Mouse (Mus musculus) heart, embryonic 12.5 days (tissue): ENCODE measurements around the gene Gipc3. TPM values are rescaled to one million over a fixed set of nuclear protein-coding genes. Genes with fewer than 3 reads are reported as not detected.

ENCODE experiments used
- ATAC-seq: fragments of 200-750 bp; cut with Nextera tagmentation; 2 replicates; pipeline ENCODE4 v1.8.0; 2017; ENCODE audit warnings: moderate TSS enrichment, moderate library complexity; ENCODE audit not compliant: insufficient number of reproducible peaks, low FRiP score
- H3K27ac ChIP-seq: fragments of 300-500 bp; sonication (generic); 2 replicates; pipeline ENCODE4 v1.5.1; 2016; ENCODE audit warnings: mild to moderate bottlenecking, moderate library complexity; ENCODE audit not compliant: poor library complexity, severe bottlenecking
- H3K27me3 ChIP-seq: fragments of 300-500 bp; sonication (generic); replicated peaks from 2 replicates; pipeline ENCODE4 v1.6.1; 2016; ENCODE audit warnings: mild to moderate bottlenecking, moderate library complexity
- H3K36me3 ChIP-seq: fragments of 300-500 bp; sonication (generic); 2 replicates; pipeline ENCODE4 v1.6.1; 2016; ENCODE audit warnings: mild to moderate bottlenecking, moderate library complexity
- H3K4me1 ChIP-seq: fragments of 300-500 bp; sonication (generic); replicated peaks from 2 replicates; pipeline ENCODE4 v1.6.1; 2016; ENCODE audit warnings: mild to moderate bottlenecking
- H3K4me2 ChIP-seq: fragments of 300-500 bp; sonication (generic); 2 replicates; pipeline ENCODE4 v1.6.1; 2016; ENCODE audit warnings: mild to moderate bottlenecking, moderate library complexity
- H3K4me3 ChIP-seq: fragments of 300-500 bp; sonication (generic); 2 replicates; pipeline ENCODE4 v1.5.1; 2016; ENCODE audit warnings: mild to moderate bottlenecking
- H3K9ac ChIP-seq: fragments of 300-500 bp; sonication (generic); 2 replicates; pipeline ENCODE4 v1.6.1; 2016; ENCODE audit warnings: mild to moderate bottlenecking, moderate library complexity
- H3K9me3 ChIP-seq: fragments of 300-500 bp; sonication (generic); replicated peaks from 2 replicates; pipeline ENCODE4 v1.6.1; 2016; ENCODE audit warnings: mild to moderate bottlenecking, moderate library complexity
- WGBS: fragments of 180-500 bp; shearing (Covaris S2); methylation state at CpG from one replicate; pipeline ENCODE4 v1.1.7; 2016; 5-methylcytosine and 5-hydroxymethylcytosine counted together
- polyA plus RNA-seq: library from polyadenylated mRNA; unstranded; fragments of >200 nt; fragmentation: Nextera tagmentation; extraction: Ambion mirVana; gene quantifications from 2 replicates; pipeline ENCODE4 v1.2.1, GENCODE M21; 2016

Gene Gipc3
- not detected in 2 replicates for polyA plus RNA-seq

- Histone ChIP-seq H3K9ac (peak within 1 kb of the TSS; percentile 74), H3K27ac (no peak within 1 kb of the TSS), H3K27me3 (peaks cover 51% of the 10 kb centered on the region), H3K4me1 (peaks cover 32% of the 10 kb centered on the region), H3K4me3 (peak within 1 kb of the TSS; percentile 55), H3K9me3 (no peaks in the 10 kb centered on the region), H3K4me2 (peak within 1 kb of the TSS; percentile 88), H3K36me3 (peaks cover 19% of the 10 kb centered on the region)
- WGBS = 8% methylated on average over 38 of the region's 67 CpGs
- no peak for ATAC-seq
Observed at GRCm38 (mm10) chr10:81342686-81343505, at the start of gene Gipc3. Gipc3 (minus strand) TSS chr10:81343266.

GRCm38 (mm10) chr10:81392781-81393185 lies 49.7 kb upstream of the Gipc3 start, which contains the start of gene Smim24:
Smim24 (plus strand) TSS chr10:81393051.
- H3K4me3 ChIP-seq = peak within 1 kb of the TSS; percentile 40
- peak within 1 kb of the TSS; percentile 74 for H3K4me2 ChIP-seq
- H3K4me1 ChIP-seq = peaks cover 33% of the 10 kb centered on the region
- no peaks in the 10 kb centered on the region for H3K9me3 ChIP-seq
- 49% methylated on average over 14 of the region's 14 CpGs for WGBS
- peak within 1 kb of the TSS; percentile 56; the same call in 1 of the 2 replicates for H3K27ac ChIP-seq
- ATAC-seq = no peak
- H3K36me3 ChIP-seq = peaks cover 21% of the 10 kb centered on the region
- H3K27me3 ChIP-seq = no peaks in the 10 kb centered on the region
- H3K9ac ChIP-seq = peak within 1 kb of the TSS; percentile 66

GRCm38 (mm10) chr10:81392270-81392669 lies 49.2 kb upstream of the Gipc3 start:
- 77% methylated on average over 6 of the region's 6 CpGs for WGBS
- Histone ChIP-seq H3K9ac (no peak overlapping the region), H3K27me3 (no peaks in the 10 kb centered on the region), H3K36me3 (peaks cover 21% of the 10 kb centered on the region), H3K4me3 (no peak overlapping the region), H3K4me2 (no peak overlapping the region), H3K27ac (no peak overlapping the region), H3K4me1 (peaks cover 33% of the 10 kb centered on the region), H3K9me3 (no peaks in the 10 kb centered on the region)
- ATAC-seq = no peak

DNA sequence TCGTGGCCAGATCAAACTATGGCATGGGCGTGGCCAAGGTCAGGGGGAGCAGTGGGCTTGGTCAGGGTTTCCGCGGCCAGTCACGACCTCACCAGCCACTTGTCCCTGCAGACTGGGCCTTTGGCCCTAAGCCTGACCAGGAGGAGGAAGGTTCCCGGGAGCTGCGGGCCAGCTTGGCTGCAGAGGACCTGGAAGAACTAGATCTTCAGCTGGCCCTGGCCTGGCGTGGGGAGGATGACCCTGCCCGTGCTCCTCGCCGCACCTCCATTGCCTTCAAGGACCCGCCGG lies 47.6 kb upstream of the Gipc3 start:
- Histone ChIP-seq H3K27me3 (no peaks in the 10 kb centered on the region), H3K4me3 (no peak overlapping the region), H3K9me3 (no peaks in the 10 kb centered on the region), H3K27ac (no peak overlapping the region), H3K36me3 (peaks cover 34% of the 10 kb centered on the region), H3K4me2 (no peak overlapping the region), H3K4me1 (peaks cover 37% of the 10 kb centered on the region), H3K9ac (0 out of 2 replicates have a peak overlapping the region, but pooled peaks have one; percentile 52)
- 84% methylated on average over 13 of the region's 13 CpGs for WGBS
- no peak for ATAC-seq

DNA sequence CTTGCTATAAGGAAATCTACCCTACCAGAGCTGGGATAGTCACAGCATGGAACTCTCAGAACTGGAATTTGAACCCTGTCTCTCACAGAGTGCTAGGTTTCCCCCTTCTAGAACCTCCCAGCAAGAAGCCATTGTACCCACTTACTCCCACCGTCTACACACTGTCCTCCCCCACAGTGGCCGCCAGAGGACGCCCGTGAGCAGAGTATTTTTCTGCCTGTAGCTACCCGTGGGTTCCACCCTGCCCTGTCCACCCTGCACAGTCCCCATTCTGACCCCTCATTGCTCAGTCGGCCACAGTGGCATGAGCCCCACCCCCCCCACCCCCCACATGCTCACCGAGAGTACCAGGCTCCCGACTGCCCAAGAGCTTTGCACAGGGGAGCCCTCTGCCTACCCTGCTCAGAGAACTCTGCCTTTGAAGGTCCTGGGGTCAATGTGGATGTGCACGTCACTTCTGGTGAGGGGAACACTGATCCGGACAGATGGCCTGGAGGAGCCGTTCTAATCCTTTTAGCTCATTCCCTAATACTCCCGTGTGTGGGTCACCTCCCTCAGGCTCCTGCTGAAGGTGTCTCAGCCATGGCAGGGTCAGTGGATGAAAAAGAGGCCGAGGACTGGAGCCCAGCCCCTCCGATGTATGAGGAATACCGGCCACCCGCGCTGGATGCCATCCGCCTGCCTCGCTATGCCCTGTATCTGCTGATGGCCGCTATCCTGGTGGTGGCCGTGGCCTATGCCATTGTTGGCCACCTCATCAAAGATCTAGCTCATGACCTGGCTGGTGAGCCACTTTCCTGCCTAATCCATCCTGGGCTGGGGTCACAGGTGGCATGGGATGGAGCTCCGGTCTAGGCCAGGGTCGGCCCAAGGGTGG lies 47.0 kb upstream of the Gipc3 start:
- Histone ChIP-seq H3K9ac (peak overlapping the region; percentile 52), H3K36me3 (peaks cover 34% of the 10 kb centered on the region), H3K4me1 (peaks cover 43% of the 10 kb centered on the region), H3K27ac (peak overlapping the region; percentile 47; the same call in 1 of the 2 replicates), H3K4me2 (no peak overlapping the region), H3K27me3 (no peaks in the 10 kb centered on the region), H3K4me3 (no peak overlapping the region), H3K9me3 (no peaks in the 10 kb centered on the region)
- ATAC-seq = peak; percentile 46
- 58% methylated on average over 23 of the region's 23 CpGs for WGBS

DNA sequence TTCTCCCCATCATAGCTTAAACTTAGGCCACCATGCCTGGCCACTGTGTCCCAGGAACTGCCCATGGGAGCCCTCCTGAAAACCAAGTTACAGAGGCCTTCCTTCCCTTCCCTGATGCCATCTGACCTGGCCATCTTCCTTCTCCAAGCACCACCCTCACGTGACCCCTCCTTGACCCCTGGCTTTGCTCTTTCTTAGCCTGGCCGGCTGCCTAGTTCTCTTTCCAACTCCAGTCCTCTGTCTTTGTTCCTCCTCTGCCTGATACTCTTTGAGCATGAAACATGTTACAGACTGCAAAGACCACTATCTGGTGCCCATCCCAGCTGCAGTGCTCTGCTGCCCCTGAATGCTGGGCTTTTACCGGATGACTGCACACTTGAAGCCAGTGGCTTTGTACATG lies 46.3 kb upstream of the Gipc3 start:
- peak overlapping the region; percentile 47; the same call in 1 of the 2 replicates for H3K27ac ChIP-seq
- H3K4me2 ChIP-seq = no peak overlapping the region
- H3K27me3 ChIP-seq = no peaks in the 10 kb centered on the region
- no peak overlapping the region for H3K4me3 ChIP-seq
- H3K36me3 ChIP-seq = peaks cover 34% of the 10 kb centered on the region
- no peak for ATAC-seq
- no peaks in the 10 kb centered on the region for H3K9me3 ChIP-seq
- peaks cover 46% of the 10 kb centered on the region for H3K4me1 ChIP-seq
- 53% methylated on average over 3 of the region's 3 CpGs for WGBS
- peak overlapping the region; percentile 52; the same call in 1 of the 2 replicates for H3K9ac ChIP-seq

- no peak within 1 kb of the TSS for H3K4me2 ChIP-seq
- ATAC-seq = no peak
- H3K27ac ChIP-seq = peak within 1 kb of the TSS; percentile 47; the same call in 1 of the 2 replicates
- no peak within 1 kb of the TSS for H3K4me3 ChIP-seq
- no peaks in the 10 kb centered on the region for H3K9me3 ChIP-seq
- H3K4me1 ChIP-seq = peaks cover 41% of the 10 kb centered on the region
- WGBS = 80% methylated on average over 5 of the region's 5 CpGs
- H3K27me3 ChIP-seq = no peaks in the 10 kb centered on the region
- H3K9ac ChIP-seq = peak within 1 kb of the TSS; percentile 52; the same call in 1 of the 2 replicates
- H3K36me3 ChIP-seq = peaks cover 34% of the 10 kb centered on the region
Observed at GRCm38 (mm10) chr10:81388505-81389055, 45.5 kb upstream of the Gipc3 start, which contains the start of gene Gm48552. Gm48552 (plus strand) TSS chr10:81389005.

DNA sequence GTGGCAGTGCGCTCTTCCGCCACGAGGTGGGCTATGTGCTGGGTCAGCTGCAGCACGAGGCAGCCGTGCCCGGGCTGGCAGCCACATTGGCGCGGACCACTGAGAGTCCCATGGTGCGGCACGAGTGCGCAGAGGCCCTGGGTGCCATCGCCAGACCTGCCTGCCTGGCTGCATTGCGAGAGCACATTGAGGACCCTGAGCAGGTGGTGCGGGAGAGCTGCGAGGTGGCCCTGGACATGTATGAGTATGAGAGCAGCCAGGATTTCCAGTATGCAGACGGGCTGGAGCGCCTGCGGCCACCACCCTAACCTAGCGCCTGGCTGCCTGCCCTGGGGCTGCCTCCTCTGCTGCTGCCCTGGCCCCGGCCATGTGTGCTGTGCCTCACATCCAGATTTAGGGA lies 44.6 kb upstream of the Gipc3 start:
- WGBS = 93% methylated on average over 20 of the region's 20 CpGs
- peaks cover 34% of the 10 kb centered on the region for H3K36me3 ChIP-seq
- H3K4me3 ChIP-seq = no peak overlapping the region
- H3K9ac ChIP-seq = no peak overlapping the region
- no peak overlapping the region for H3K27ac ChIP-seq
- H3K27me3 ChIP-seq = no peaks in the 10 kb centered on the region
- H3K4me2 ChIP-seq = no peak overlapping the region
- no peak for ATAC-seq
- H3K4me1 ChIP-seq = peaks cover 32% of the 10 kb centered on the region
- H3K9me3 ChIP-seq = no peaks in the 10 kb centered on the region

DNA sequence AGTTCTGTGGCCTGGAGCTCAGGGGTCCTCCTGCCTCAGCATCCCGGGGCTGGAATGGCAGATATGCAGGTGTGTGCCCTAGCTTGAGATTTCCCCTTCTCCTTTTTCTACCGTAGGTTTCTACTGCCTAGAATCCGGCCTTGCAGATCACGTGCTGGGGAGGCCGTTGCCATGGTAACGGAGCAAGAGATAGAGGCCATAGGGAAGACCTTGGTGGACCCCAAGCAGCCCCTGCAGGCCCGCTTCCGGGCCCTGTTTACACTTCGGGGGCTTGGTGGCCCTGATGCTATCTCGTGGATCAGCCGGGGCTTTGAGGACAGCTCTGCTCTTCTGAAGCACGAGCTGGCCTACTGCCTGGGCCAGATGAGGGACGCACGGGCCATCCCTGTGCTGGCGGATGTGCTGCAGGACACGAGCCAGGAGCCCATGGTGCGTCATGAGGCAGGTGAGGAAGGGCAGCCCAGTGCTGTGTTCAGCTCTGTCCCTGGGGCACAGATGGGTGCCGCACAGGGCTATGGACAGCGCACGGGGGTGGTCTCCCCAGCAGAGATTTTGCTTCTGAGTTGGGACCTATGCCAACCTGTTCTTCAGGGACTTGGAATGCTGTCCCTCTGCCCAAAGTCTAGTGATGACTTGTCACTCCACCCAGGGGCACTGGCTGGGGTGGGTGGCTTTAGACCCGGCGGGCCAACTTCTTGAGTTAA lies 42.7 kb upstream of the Gipc3 start:
- no peaks in the 10 kb centered on the region for H3K9me3 ChIP-seq
- H3K4me2 ChIP-seq = peak overlapping the region; percentile 86
- H3K27ac ChIP-seq = no peak overlapping the region
- H3K4me3 ChIP-seq = peak overlapping the region; percentile 70; the same call in 1 of the 2 replicates
- peaks cover 40% of the 10 kb centered on the region for H3K4me1 ChIP-seq
- WGBS = 77% methylated on average over 22 of the region's 22 CpGs
- 0 out of 2 replicates have a peak overlapping the region, but pooled peaks have one; percentile 78 for H3K9ac ChIP-seq
- H3K36me3 ChIP-seq = peaks cover 34% of the 10 kb centered on the region
- no peaks in the 10 kb centered on the region for H3K27me3 ChIP-seq
- no peak for ATAC-seq

- Histone ChIP-seq H3K4me3 (peak overlapping the region; percentile 70), H3K4me2 (peak overlapping the region; percentile 86), H3K27ac (peak overlapping the region; percentile 77), H3K27me3 (no peaks in the 10 kb centered on the region), H3K36me3 (peaks cover 34% of the 10 kb centered on the region), H3K9ac (peak overlapping the region; percentile 78), H3K4me1 (peaks cover 33% of the 10 kb centered on the region), H3K9me3 (no peaks in the 10 kb centered on the region)
- ATAC-seq = 0 out of 2 replicates have a peak, but pooled peaks have one; percentile 12
- under 1% methylated on average over 19 of the region's 19 CpGs for WGBS
Observed at GRCm38 (mm10) chr10:81384605-81384982, 41.5 kb upstream of the Gipc3 start.
